Mouse (Mus musculus): ENCODE data around the gene Pbx1. TPM values are rescaled to one million over a fixed set of nuclear protein-coding genes. Genes with fewer than 3 reads are reported as not detected.
A peak's percentile ranks its signal among the peaks of the same experiment; 100 is the strongest.

Gene Pbx1
- total RNA-seq, 2 experiments from 2014 or later = 16.9 to 29.3 TPM

- intact Hi-C loops (cut with DNase I) = no loop called here
- DNase-seq = no peak
- no peak for TF ChIP-seq CTCF (IDR thresholded peaks at IDR 0.05)
- Histone ChIP-seq H3K27ac (no peak overlapping the region), H3K4me3 (no peak overlapping the region)
Measured at GRCm38 (mm10) chr1:168299181-168299580, 132.9 kb downstream of the Pbx1 start.

GRCm38 (mm10) chr1:168296290-168296689 is 135.8 kb downstream of the Pbx1 start:
- intact Hi-C loops (cut with DNase I) = no loop called here
- H3K4me3 ChIP-seq = no peak overlapping the region
- H3K27ac ChIP-seq = no peak overlapping the region
- no peak for DNase-seq
- TF ChIP-seq CTCF (IDR thresholded peaks at IDR 0.05) = no peak

GRCm38 (mm10) chr1:168295782-168296181 is 136.3 kb downstream of the Pbx1 start:
- intact Hi-C loops (cut with DNase I) = no loop called here
- TF ChIP-seq CTCF (IDR thresholded peaks at IDR 0.05) = no peak
- Histone ChIP-seq H3K4me3 (no peak overlapping the region), H3K27ac (no peak overlapping the region)
- no peak for DNase-seq

GRCm38 (mm10) chr1:168293673-168294072 is 138.4 kb downstream of the Pbx1 start:
- H3K27ac ChIP-seq = no peak overlapping the region
- DNase-seq = no peak
- intact Hi-C loops (cut with DNase I) = no loop called here
- H3K4me3 ChIP-seq = no peak overlapping the region
- TF ChIP-seq CTCF (IDR thresholded peaks at IDR 0.05) = no peak

GRCm38 (mm10) chr1:168292106-168292505 is 140.0 kb downstream of the Pbx1 start:
- no peak for DNase-seq
- no peak for TF ChIP-seq CTCF (IDR thresholded peaks at IDR 0.05)
- intact Hi-C loops (cut with DNase I) = no loop called here
- Histone ChIP-seq H3K27ac (peak overlapping the region; percentile 4; the same call in 1 of the 2 replicates), H3K4me3 (no peak overlapping the region)

GRCm38 (mm10) chr1:168291643-168292040 is 140.4 kb downstream of the Pbx1 start:
- Histone ChIP-seq H3K27ac (peak overlapping the region; percentile 60), H3K4me3 (no peak overlapping the region; the same call in 1 of the 2 replicates)
- no peak for DNase-seq
- no peak for TF ChIP-seq CTCF (IDR thresholded peaks at IDR 0.05)
- intact Hi-C loops (cut with DNase I) = no loop called here

GRCm38 (mm10) chr1:168291001-168291642 is 140.9 kb downstream of the Pbx1 start:
- no peak for TF ChIP-seq CTCF (IDR thresholded peaks at IDR 0.05)
- intact Hi-C loops (cut with DNase I) = no loop called here
- Histone ChIP-seq H3K4me3 (no peak overlapping the region; the same call in 1 of the 2 replicates), H3K27ac (peak overlapping the region; percentile 60)
- peak; percentile 50 for DNase-seq

GRCm38 (mm10) chr1:168290236-168290985 is 141.7 kb downstream of the Pbx1 start:
- intact Hi-C loops (cut with DNase I) = no loop called here
- DNase-seq = no peak
- Histone ChIP-seq H3K4me3 (no peak overlapping the region), H3K27ac (peak overlapping the region; percentile 60; the same call in 1 of the 2 replicates)
- no peak for TF ChIP-seq CTCF (IDR thresholded peaks at IDR 0.05)

- no peak for TF ChIP-seq CTCF (IDR thresholded peaks at IDR 0.05)
- peak overlapping the region; percentile 21; the same call in 1 of the 2 replicates for H3K27ac ChIP-seq
- H3K4me3 ChIP-seq = no peak overlapping the region
- intact Hi-C loops (cut with DNase I) = no loop called here
- DNase-seq = no peak
Measured at GRCm38 (mm10) chr1:168288891-168289545, 143.1 kb downstream of the Pbx1 start.

GRCm38 (mm10) chr1:168287843-168288591 is 144.1 kb downstream of the Pbx1 start:
- TF ChIP-seq CTCF (IDR thresholded peaks at IDR 0.05) = no peak
- peak; percentile 63 for DNase-seq
- intact Hi-C loops (cut with DNase I) = no loop called here
- 0 out of 2 replicates have a peak overlapping the region, but pooled peaks have one; percentile 33 for H3K4me3 ChIP-seq
- H3K27ac ChIP-seq = peak overlapping the region; percentile 69

GRCm38 (mm10) chr1:168286862-168287650 is 145.0 kb downstream of the Pbx1 start:
- H3K27ac ChIP-seq = no peak overlapping the region

More at GRCm38 (mm10) chr1:168286862-168287650, 145.0 kb downstream of the Pbx1 start:
- TF ChIP-seq CTCF (IDR thresholded peaks at IDR 0.05) = no peak
- DNase-seq = no peak
- intact Hi-C loops (cut with DNase I) = no loop called here
- H3K4me3 ChIP-seq = no peak overlapping the region

All from gastrocnemius, adult 2 months (tissue).